Mouse (Mus musculus) C2C12 (cell line): ENCODE data around the gene Chgb. TPM values are rescaled to one million over a fixed set of nuclear protein-coding genes. Genes with fewer than 3 reads are reported as not detected.

ENCODE experiments used
- H3K27me3 ChIP-seq: one replicate; pipeline ENCODE4 v1.6.1; 2011; ENCODE audit not compliant: control insufficient read depth, insufficient read depth, insufficient read length
- H3K36me3 ChIP-seq: one replicate; pipeline ENCODE4 v1.6.1; 2011; ENCODE audit not compliant: control insufficient read depth, insufficient read depth
- H3K4me3 ChIP-seq: one replicate; pipeline ENCODE4 v1.5.1; 2011; ENCODE audit warnings: mild to moderate bottlenecking, control low read depth; ENCODE audit not compliant: poor library complexity, insufficient read depth, severe bottlenecking
- H3K79me2 ChIP-seq: one replicate; pipeline ENCODE4 v1.6.1; 2011; ENCODE audit not compliant: control insufficient read depth, insufficient read depth
- H3K79me3 ChIP-seq: one replicate; pipeline ENCODE4 v1.6.1; 2011; ENCODE audit warnings: low read depth, control low read depth
- H3ac ChIP-seq: one replicate; pipeline ENCODE3; 2011; ENCODE audit warnings: low read depth; ENCODE audit not compliant: control insufficient read depth, insufficient read length
- CEBPB ChIP-seq: IDR thresholded peaks from one replicate; pipeline ENCODE4 v1.6.1; 2011; ENCODE audit warnings: low read depth, mild to moderate bottlenecking, control low read depth, moderate library complexity
- CTCF ChIP-seq: IDR thresholded peaks from one replicate; pipeline ENCODE4 v1.5.1; 2011; ENCODE audit not compliant: control insufficient read depth, insufficient read depth, insufficient read length
- FOSL1 ChIP-seq: IDR thresholded peaks from one replicate; pipeline ENCODE4 v1.8.0; 2011; ENCODE audit warnings: mild to moderate bottlenecking, low read length; ENCODE audit not compliant: poor library complexity, insufficient read depth, severe bottlenecking
- MAX ChIP-seq: IDR thresholded peaks from one replicate; pipeline ENCODE4 v1.6.1; 2011; ENCODE audit warnings: mild to moderate bottlenecking, control low read depth
- MYOD1 ChIP-seq: IDR thresholded peaks from one replicate; pipeline ENCODE4 v1.6.1; 2011; ENCODE audit warnings: low read depth; ENCODE audit not compliant: control insufficient read depth, insufficient read length
- MYOG ChIP-seq: IDR thresholded peaks from one replicate; pipeline ENCODE4 v1.6.1; 2011; ENCODE audit not compliant: control insufficient read depth, insufficient read length; ENCODE audit errors: extremely low read depth
- USF1 ChIP-seq: IDR thresholded peaks from one replicate; pipeline ENCODE4 v1.6.1; 2011; ENCODE audit warnings: low read depth, mild to moderate bottlenecking, control low read depth, moderate library complexity
- polyA plus RNA-seq: library from polyadenylated mRNA; unstranded; fragments of >200 nt; fragmentation: generic; extraction: Trizol; gene quantifications from one replicate; pipeline ENCODE4 v1.2.1, GENCODE M21; 2012; ENCODE audit warnings: missing spikeins

Chgb gene
- polyA plus RNA-seq, 1 experiment = 0.01 TPM

DNA sequence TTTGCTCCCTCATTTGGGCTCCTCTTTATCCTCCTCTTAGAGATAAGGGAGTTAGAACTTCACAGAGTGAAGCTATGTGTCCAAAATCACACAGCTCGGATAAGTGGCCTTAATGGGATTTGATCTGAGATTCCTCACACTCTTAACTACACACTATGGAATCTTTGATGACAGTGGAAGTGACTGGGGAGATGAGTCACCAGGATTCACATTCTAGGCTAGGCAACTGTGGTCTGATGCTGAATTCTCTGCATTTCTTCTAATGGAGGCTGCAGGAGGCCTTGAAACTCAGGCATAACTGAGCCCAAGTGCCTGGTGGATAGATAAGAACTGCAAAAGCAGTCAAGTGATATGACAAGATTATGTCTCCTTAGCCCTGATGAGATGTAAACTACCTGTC, 10.3 kb upstream of the Chgb start:
- Histone ChIP-seq H3K79me3 (no peaks in the 10 kb centered on the region), H3ac (no peak overlapping the region), H3K4me3 (no peak overlapping the region), H3K79me2 (no peaks in the 10 kb centered on the region), H3K27me3 (no peaks in the 10 kb centered on the region), H3K36me3 (no peaks in the 10 kb centered on the region)
- TF ChIP-seq MAX (no peak), CEBPB (no peak), CTCF (no peak), USF1 (no peak), MYOD1 (no peak), FOSL1 (no peak), MYOG (no peak)

DNA sequence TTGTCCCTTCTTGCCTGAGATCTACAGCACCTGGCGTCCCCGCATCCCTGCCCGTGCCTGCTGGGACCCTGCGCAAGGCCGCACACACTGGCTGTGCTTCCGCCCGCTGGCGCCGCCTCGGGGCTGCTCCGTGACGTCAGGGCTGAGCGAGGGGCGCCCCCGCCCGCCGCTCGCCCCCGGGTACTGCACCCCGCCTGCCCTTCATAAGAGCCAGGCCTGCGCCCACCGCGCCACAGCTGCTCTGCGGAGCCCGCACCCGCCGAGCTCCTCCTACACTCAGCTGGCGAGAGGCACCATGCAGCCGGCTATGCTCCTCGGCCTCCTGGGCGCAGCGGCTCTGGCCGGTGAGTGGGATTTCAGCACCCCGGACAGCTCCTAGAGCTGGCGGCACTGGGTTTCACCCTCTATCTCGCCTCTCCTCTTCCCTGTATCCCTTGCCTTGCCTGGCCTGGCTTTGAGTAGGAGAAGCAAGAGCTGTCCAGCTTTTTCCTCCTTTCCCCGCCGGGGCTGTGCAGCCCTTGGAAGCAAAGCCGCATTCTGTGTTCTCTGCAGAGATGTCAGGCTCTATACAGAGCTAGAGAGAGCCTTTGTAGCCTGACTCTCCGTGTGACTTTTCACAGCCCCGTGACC, 476 bp downstream of the Chgb start:
- Histone ChIP-seq H3ac (no peak overlapping the region), H3K4me3 (no peak overlapping the region), H3K27me3 (peaks cover 6% of the 10 kb centered on the region), H3K79me3 (no peaks in the 10 kb centered on the region), H3K36me3 (no peaks in the 10 kb centered on the region), H3K79me2 (no peaks in the 10 kb centered on the region)
- TF ChIP-seq CEBPB = no peak
- no peak for TF ChIP-seq FOSL1
- TF ChIP-seq MAX = peak; percentile 88
- TF ChIP-seq USF1 = no peak

DNA sequence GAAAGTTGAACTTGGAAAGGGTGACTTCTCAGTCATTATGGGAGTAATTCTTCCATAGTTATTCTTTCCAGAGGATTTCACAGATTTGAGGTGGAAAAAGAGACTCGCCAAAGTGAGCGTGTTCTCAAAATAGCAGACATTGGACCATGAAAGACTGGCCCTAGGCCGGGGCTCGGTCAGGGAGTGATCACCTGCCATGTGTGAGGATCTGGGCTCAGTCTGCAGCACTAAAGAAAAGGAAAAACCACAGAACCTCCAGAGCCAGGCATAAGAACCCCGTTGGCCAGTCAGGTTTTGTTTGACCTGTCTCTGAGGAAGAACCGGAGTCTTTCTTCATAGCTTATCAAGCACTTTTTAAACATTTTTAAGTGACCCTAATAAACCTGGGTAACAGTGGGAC, 3.0 kb downstream of the Chgb start:
- Histone ChIP-seq H3K79me3 (no peaks in the 10 kb centered on the region), H3K4me3 (no peak overlapping the region), H3K36me3 (no peaks in the 10 kb centered on the region), H3K79me2 (no peaks in the 10 kb centered on the region), H3ac (no peak overlapping the region), H3K27me3 (peaks cover 6% of the 10 kb centered on the region)
- no peak for TF ChIP-seq MAX
- TF ChIP-seq CTCF = no peak
- TF ChIP-seq MYOD1 = no peak
- no peak for TF ChIP-seq CEBPB
- TF ChIP-seq FOSL1 = no peak
- TF ChIP-seq MYOG = no peak
- no peak for TF ChIP-seq USF1

GRCm38 (mm10) chr2:132793441-132794203, 12.5 kb downstream of the Chgb start:
- H3ac ChIP-seq = no peak overlapping the region
- H3K79me2 ChIP-seq = no peaks in the 10 kb centered on the region
- H3K79me3 ChIP-seq = no peaks in the 10 kb centered on the region
- H3K36me3 ChIP-seq = no peaks in the 10 kb centered on the region
- H3K4me3 ChIP-seq = no peak overlapping the region
- H3K27me3 ChIP-seq = peaks cover 25% of the 10 kb centered on the region
- TF ChIP-seq CEBPB (no peak), FOSL1 (no peak), USF1 (no peak), MYOG (no peak), CTCF (no peak), MYOD1 (no peak), MAX (no peak)

DNA sequence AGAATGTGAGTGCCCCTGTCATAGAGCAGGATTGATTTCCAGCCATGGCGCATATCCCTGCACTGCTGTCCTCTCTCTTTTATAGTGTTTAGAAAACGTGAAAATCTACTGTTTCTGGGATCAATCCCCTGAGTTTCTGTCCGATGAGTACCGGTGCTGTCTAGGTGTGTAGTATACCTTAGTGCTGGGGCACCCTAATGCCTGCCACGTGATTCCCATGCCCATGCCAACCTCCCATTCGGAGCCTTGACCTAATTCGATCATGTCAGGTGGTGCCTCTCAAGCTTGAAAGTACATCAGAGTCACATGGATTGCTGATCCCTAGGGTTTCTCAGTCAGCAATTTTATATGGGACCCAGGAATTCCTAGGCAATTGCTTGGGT, 13.1 kb downstream of the Chgb start:
- H3K79me2 ChIP-seq = no peaks in the 10 kb centered on the region
- H3ac ChIP-seq = no peak overlapping the region
- H3K36me3 ChIP-seq = no peaks in the 10 kb centered on the region
- no peak overlapping the region for H3K4me3 ChIP-seq
- TF ChIP-seq CEBPB = no peak
- TF ChIP-seq CTCF = no peak
- no peak for TF ChIP-seq MYOG
- TF ChIP-seq MYOD1 = no peak
- no peak for TF ChIP-seq USF1
- no peak for TF ChIP-seq FOSL1
- TF ChIP-seq MAX = no peak
- no peaks in the 10 kb centered on the region for H3K79me3 ChIP-seq
- H3K27me3 ChIP-seq = peaks cover 25% of the 10 kb centered on the region

DNA sequence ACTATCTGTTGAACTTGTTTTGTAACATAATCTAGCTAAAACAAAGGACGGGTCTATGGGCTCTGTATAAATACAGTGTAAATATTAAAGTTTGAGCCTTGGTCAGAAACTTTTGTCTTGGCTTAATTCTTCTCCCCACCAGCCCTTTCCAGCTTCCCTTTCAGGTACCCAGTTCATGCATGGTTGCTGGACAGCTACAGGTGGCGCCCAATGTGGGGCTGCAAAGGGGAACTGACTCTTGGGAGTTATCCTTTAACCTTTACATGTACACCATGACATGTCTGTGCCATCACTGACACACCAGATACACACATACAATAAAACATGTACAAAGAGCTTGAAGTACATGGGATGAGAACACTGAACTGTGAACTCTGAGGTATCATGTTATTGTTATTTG, 21.9 kb downstream of the Chgb start:
- Histone ChIP-seq H3ac (no peak overlapping the region), H3K79me2 (no peaks in the 10 kb centered on the region), H3K79me3 (no peaks in the 10 kb centered on the region), H3K27me3 (no peaks in the 10 kb centered on the region), H3K36me3 (peaks cover 52% of the 10 kb centered on the region), H3K4me3 (no peak overlapping the region)
- no peak for TF ChIP-seq MYOG
- TF ChIP-seq FOSL1 = no peak
- TF ChIP-seq MAX = no peak
- TF ChIP-seq MYOD1 = no peak
- no peak for TF ChIP-seq USF1
- TF ChIP-seq CTCF = no peak
- TF ChIP-seq CEBPB = no peak
